Comparison of ENCODE assay signal across 21 mouse cellular contexts in genomic region chr12:3547911-3548310, GRCm38 (mm10). TPM values are rescaled to one million over a fixed set of nuclear protein-coding genes. Genes with fewer than 3 reads are reported as not detected.
DNase-seq lines count a peak whose midpoint lies in the region; TF ChIP-seq lines count a peak whose summit lies in the region.
"Had no signal": no experiment of that assay in that cellular context is flagged by ENCODE, and none has a peak within 500 bp of the region (broad histone marks: within the 10 kb centered on the region; RNA-seq: fewer than 3 reads in every experiment).

No protein-coding gene starts in this region.

- H3K4me3 ChIP-seq in layer of hippocampus, adult 2 months, result no peak overlapping the region
- H3K4me3 ChIP-seq: embryonic facial prominence, embryonic 15.5 days; erythroblast, embryonic 14.5 days; forebrain, embryonic 10.5 days; gastrocnemius, adult 2 months; heart, adult 2 months; heart, embryonic 13.5 days; hindbrain, embryonic 15.5 days had no signal

- peak overlapping the region; percentile 64; the same call in 1 of the 2 replicates for H3K27ac ChIP-seq in layer of hippocampus, adult 2 months
- H3K27ac ChIP-seq: embryonic facial prominence, embryonic 15.5 days; forebrain, embryonic 10.5 days; gastrocnemius, adult 2 months; heart, adult 2 months; heart, embryonic 13.5 days; hindbrain, embryonic 15.5 days had no signal

- DNase-seq in heart, adult 11 months, result peak; percentile 57
- no peak for DNase-seq in heart, adult 18-20 months
- DNase-seq in layer of hippocampus, adult 2 months (ENCODE audit: low spot score in 2 of 2), result no peak
- DNase-seq in layer of hippocampus, postnatal 25 days (ENCODE audit: extremely low spot score in 1 of 2, low spot score in 1 of 2), result no peak
- peak; percentile 19 for DNase-seq in thymus, postnatal 14 days
- DNase-seq in thymus, adult 18-20 months, result no peak
- peak; percentile 26 for DNase-seq in thymus, postnatal 4 days
- no peak for DNase-seq in lung, postnatal 4 days
- DNase-seq: adrenal gland, adult 8-10 months; adrenal gland, postnatal 36 days; cerebellum, adult 2 months; embryo, embryonic 11 days; gastrocnemius, adult 2 months; gastrocnemius, postnatal 25 days; heart, adult 2 months; heart, postnatal 36 days had no signal

- no peak for TF ChIP-seq CTCF in layer of hippocampus, adult 2 months (conservative IDR thresholded peaks at IDR 0.05)

RNA-seq across cellular contexts. Expression of gene Dtnb, which starts 24.3 kb away (rescaled TPM):
- 1 to 10 TPM; 7.9 to 9.1 TPM for total RNA-seq in heart, adult 18-20 months (2021)
- total RNA-seq in layer of hippocampus, adult 2 months (2021), result 100 to 1,000 TPM; 127 to 129 TPM
- total RNA-seq in layer of hippocampus, postnatal 25 days (2021), result 100 to 1,000 TPM; 114 to 118 TPM

Comparison
In these comparisons a context has a peak if more than half of its experiments do, and no peak if none do; other contexts are left out.
1. DNase-seq: peak in heart, adult 11 months (single experiment), thymus, postnatal 14 days (single experiment) and thymus, postnatal 4 days (single experiment); none in heart, adult 18-20 months (0 of 2), layer of hippocampus, adult 2 months (0 of 2), layer of hippocampus, postnatal 25 days (0 of 2), thymus, adult 18-20 months (0 of 2) and lung, postnatal 4 days (0 of 2).
2. RNA of gene Dtnb, which starts 24.3 kb away (total RNA-seq): 127 to 129 TPM in layer of hippocampus, adult 2 months and 114 to 118 TPM in layer of hippocampus, postnatal 25 days; 7.9 to 9.1 TPM in heart, adult 18-20 months; every median in the first group is over 10 times any median in the second.